Mouse (Mus musculus) C2C12 (cell line): ENCODE measurements at regions not wholly inside any gene's neighbourhood (a gene's known extent, or its start where the extent isn't known, plus 50 kb on each side); places are given as distances from the start of the nearest gene placed in this dataset.

Experiments used
- H3K27me3 ChIP-seq: one replicate; pipeline ENCODE4 v1.6.1; 2011; ENCODE audit not compliant: control insufficient read depth, insufficient read depth, insufficient read length
- H3K36me3 ChIP-seq: one replicate; pipeline ENCODE4 v1.6.1; 2011; ENCODE audit not compliant: control insufficient read depth, insufficient read depth
- H3K4me3 ChIP-seq: one replicate; pipeline ENCODE4 v1.5.1; 2011; ENCODE audit warnings: mild to moderate bottlenecking, control low read depth; ENCODE audit not compliant: poor library complexity, insufficient read depth, severe bottlenecking
- H3K79me2 ChIP-seq: one replicate; pipeline ENCODE4 v1.6.1; 2011; ENCODE audit not compliant: control insufficient read depth, insufficient read depth
- H3K79me3 ChIP-seq: one replicate; pipeline ENCODE4 v1.6.1; 2011; ENCODE audit warnings: low read depth, control low read depth
- H3ac ChIP-seq: one replicate; pipeline ENCODE3; 2011; ENCODE audit warnings: low read depth; ENCODE audit not compliant: control insufficient read depth, insufficient read length
- CEBPB ChIP-seq: IDR thresholded peaks from one replicate; pipeline ENCODE4 v1.6.1; 2011; ENCODE audit warnings: low read depth, mild to moderate bottlenecking, control low read depth, moderate library complexity
- CTCF ChIP-seq: IDR thresholded peaks from one replicate; pipeline ENCODE4 v1.5.1; 2011; ENCODE audit not compliant: control insufficient read depth, insufficient read depth, insufficient read length
- FOSL1 ChIP-seq: IDR thresholded peaks from one replicate; pipeline ENCODE4 v1.8.0; 2011; ENCODE audit warnings: mild to moderate bottlenecking, low read length; ENCODE audit not compliant: poor library complexity, insufficient read depth, severe bottlenecking
- MAX ChIP-seq: IDR thresholded peaks from one replicate; pipeline ENCODE4 v1.6.1; 2011; ENCODE audit warnings: mild to moderate bottlenecking, control low read depth
- MYOD1 ChIP-seq: IDR thresholded peaks from one replicate; pipeline ENCODE4 v1.6.1; 2011; ENCODE audit warnings: low read depth; ENCODE audit not compliant: control insufficient read depth, insufficient read length
- MYOG ChIP-seq: IDR thresholded peaks from one replicate; pipeline ENCODE4 v1.6.1; 2011; ENCODE audit not compliant: control insufficient read depth, insufficient read length; ENCODE audit errors: extremely low read depth
- USF1 ChIP-seq: IDR thresholded peaks from one replicate; pipeline ENCODE4 v1.6.1; 2011; ENCODE audit warnings: low read depth, mild to moderate bottlenecking, control low read depth, moderate library complexity

DNA sequence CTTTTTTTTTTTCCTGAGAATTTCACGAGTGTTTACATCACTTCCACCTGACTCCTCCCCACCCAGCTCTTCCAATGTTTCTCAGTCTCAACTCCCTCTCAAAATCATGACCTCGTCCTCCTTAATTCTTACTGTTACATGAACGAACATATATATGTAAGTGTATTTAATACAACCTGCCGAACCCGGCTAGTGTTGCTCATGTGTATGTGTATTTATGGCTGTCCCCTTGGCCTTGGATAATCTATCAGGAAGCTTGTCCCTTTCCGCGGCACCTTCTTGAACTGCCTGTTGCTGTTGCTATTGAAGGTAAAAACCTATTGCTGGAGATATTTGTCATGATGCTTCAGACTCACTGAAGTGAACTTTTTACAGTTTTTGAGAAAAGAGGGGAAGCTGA, 637.8 kb upstream of the Adamts9 start:
- TF ChIP-seq MAX (no peak), FOSL1 (no peak), CTCF (no peak), MYOD1 (no peak), MYOG (no peak), USF1 (no peak), CEBPB (no peak)
- Histone ChIP-seq H3K27me3 (no peaks in the 10 kb centered on the region), H3K79me3 (no peaks in the 10 kb centered on the region), H3K79me2 (no peaks in the 10 kb centered on the region), H3ac (no peak overlapping the region), H3K36me3 (no peaks in the 10 kb centered on the region), H3K4me3 (no peak overlapping the region)

DNA sequence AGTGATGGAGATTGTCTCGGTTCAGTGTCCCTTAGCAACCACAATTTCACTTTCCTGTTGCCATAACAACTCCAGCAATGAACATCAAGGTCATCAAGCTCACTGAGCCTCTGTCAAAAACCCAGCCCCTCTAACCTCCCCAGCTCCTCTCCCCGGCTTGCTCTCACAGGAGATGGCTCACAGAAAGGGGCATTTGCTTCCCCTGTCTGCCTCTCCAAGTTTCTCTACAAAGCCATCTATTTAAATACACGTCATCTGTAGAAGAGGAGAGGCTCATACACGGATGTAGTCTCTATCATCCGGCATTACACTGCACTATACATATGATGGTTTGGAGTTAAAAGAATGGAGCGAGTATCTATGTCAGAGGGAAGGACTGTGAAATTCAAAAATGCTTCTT, 637.4 kb upstream of the Adamts9 start:
- no peak overlapping the region for H3K4me3 ChIP-seq
- H3K79me3 ChIP-seq = no peaks in the 10 kb centered on the region
- H3K79me2 ChIP-seq = no peaks in the 10 kb centered on the region
- H3K27me3 ChIP-seq = no peaks in the 10 kb centered on the region
- no peaks in the 10 kb centered on the region for H3K36me3 ChIP-seq
- TF ChIP-seq MYOG (no peak), FOSL1 (no peak), USF1 (no peak), CEBPB (no peak), CTCF (no peak), MYOD1 (no peak), MAX (no peak)
- no peak overlapping the region for H3ac ChIP-seq

DNA sequence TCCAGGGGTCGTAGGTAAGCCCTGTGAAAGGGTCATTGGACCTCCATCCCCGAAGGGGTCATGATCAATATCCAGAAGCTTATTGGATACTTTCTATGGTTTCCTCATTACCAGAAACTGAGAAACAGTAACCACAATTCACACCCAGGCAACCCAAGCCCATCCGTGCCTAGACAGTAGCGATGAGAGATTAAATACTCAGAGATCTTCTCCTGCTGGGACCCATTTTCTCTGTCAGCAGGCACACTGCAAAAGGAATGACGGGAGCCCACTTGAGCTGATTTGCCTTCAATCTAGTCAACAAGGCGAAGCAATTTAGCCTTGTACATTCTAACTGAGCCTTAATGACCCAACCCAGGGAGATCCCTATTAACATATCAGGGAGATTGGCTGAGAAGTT, 632.0 kb upstream of the Adamts9 start:
- no peak overlapping the region for H3ac ChIP-seq

DNA sequence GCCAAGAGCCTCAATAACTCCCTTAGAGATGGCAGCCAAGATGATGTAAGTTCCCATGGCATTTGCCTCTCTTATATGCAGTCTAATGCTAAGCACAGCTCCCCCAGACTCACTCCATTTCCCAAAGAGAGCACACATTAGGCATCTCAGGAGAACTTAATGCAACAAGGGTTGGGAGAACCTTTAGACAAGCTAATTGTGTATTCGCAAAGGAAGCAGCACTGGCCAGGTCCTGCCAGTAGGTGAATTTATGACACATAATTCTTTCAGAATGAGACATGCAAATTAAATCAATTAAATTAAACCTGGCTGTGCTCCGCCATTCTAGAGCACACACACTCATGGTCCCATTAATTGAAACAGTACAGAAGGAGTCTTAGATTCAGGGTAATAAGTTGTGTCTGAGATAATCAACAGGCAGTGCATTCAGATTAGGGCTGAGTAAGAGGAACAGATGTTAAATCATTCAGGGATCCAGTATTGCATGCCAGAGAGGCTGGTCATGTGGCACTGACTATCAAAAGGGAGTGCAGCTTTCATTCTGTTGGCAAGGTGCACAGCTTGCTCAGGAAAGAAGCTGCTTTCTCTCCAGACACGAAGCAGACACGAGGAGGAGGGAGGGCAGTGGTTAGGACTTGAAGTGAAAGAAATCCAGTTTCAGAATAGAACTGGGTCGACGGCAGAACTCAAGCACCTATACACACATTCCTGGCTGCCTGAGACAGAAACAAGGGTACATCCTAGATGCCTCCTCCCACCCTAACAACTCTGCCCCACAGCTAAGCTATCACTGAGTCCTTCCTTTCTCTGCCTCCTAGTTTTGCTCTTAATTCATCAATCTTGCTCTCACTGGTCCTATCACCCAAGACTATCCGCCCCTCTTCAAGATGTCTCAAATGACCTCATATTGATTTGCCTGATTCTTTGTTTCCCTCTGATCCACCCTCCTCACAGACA, 630.7 kb upstream of the Adamts9 start:
- Histone ChIP-seq H3K36me3 (no peaks in the 10 kb centered on the region), H3K79me3 (no peaks in the 10 kb centered on the region), H3ac (no peak overlapping the region), H3K27me3 (no peaks in the 10 kb centered on the region), H3K79me2 (no peaks in the 10 kb centered on the region), H3K4me3 (no peak overlapping the region)
- TF ChIP-seq MAX = no peak
- no peak for TF ChIP-seq CTCF
- no peak for TF ChIP-seq MYOD1
- no peak for TF ChIP-seq FOSL1

More for the DNA sequence above, 632.0 kb upstream of the Adamts9 start:
- Histone ChIP-seq H3K79me3 (no peaks in the 10 kb centered on the region), H3K36me3 (no peaks in the 10 kb centered on the region), H3K79me2 (no peaks in the 10 kb centered on the region), H3K27me3 (no peaks in the 10 kb centered on the region), H3K4me3 (no peak overlapping the region)
- TF ChIP-seq CTCF (no peak), FOSL1 (no peak), CEBPB (no peak), MYOG (no peak), MYOD1 (no peak), USF1 (no peak), MAX (no peak)

DNA sequence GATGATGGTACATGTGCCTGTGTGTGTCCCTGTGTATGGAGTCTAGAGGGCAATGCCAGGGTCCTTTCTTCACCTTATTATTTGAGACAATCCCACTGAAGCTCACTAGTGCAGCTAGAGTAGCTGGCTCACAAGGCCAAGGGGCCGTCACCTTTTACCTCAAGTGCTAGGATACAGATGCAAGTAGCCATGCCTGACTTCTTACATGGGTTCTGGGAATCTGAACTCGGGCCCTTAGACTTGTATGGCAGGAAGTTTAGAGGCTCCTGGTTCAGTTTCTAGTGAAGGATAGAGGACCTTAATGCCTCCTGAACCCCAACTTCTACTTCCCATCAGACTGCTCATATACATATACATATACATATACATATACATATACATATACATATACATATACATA, 626.6 kb upstream of the Adamts9 start:
- no peaks in the 10 kb centered on the region for H3K79me3 ChIP-seq
- no peak for TF ChIP-seq MAX
- H3K79me2 ChIP-seq = no peaks in the 10 kb centered on the region
- H3K27me3 ChIP-seq = no peaks in the 10 kb centered on the region
- H3ac ChIP-seq = no peak overlapping the region
- no peak overlapping the region for H3K4me3 ChIP-seq
- no peaks in the 10 kb centered on the region for H3K36me3 ChIP-seq

DNA sequence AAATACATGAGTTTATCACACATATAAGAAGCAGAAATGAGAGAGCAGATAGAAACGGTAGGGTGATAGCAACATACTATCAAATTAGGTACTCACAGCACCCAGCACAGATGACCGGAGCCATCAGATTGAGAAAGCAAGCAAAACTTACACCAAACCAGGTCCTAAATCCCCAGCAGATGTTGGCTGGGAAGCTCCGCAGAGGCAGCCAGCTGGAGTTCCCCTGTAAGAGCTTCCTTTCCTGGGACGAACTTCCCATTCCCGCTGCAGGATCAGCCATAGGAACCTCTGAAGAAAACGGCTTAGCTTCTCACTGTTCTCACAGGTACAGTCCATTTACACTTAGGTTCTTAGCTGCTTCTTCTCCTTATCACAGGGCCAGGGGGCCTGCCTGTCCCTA, 625.9 kb upstream of the Adamts9 start:
- Histone ChIP-seq H3K79me2 (no peaks in the 10 kb centered on the region), H3ac (no peak overlapping the region), H3K36me3 (no peaks in the 10 kb centered on the region), H3K27me3 (no peaks in the 10 kb centered on the region), H3K79me3 (no peaks in the 10 kb centered on the region), H3K4me3 (no peak overlapping the region)
- no peak for TF ChIP-seq CTCF
- no peak for TF ChIP-seq USF1
- TF ChIP-seq FOSL1 = no peak
- TF ChIP-seq MYOG = no peak
- TF ChIP-seq MAX = no peak
- no peak for TF ChIP-seq MYOD1
- no peak for TF ChIP-seq CEBPB
